Mouse (Mus musculus): ENCODE data around the gene Galns. TPM values are rescaled to one million over a fixed set of nuclear protein-coding genes. Genes with fewer than 3 reads are reported as not detected.

Gene Galns
- polyA plus RNA-seq, 1 experiment from 2014 or later, result 11.9 TPM

DNA sequence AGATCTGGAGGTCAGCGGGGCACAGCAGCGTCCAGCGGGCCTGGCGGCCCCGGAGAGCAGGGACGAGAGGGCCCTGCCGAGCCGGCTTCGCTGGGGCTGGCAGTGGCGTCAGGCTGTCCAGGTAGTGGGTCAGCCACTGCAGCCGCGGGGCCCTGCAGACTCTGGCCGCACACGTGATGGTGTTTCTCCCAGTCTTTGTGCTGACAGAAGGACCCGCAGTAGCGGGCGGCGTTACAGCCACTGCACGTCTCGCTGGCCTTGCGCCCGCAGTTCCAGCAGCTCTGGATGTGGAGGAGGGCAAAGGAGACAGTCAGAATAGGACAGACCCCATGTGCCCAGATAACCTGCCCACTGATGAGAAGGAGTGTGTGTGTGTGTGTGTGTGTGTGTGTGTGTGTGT is 19.4 kb upstream of the Galns start:
- WGBS, result 60% methylated on average over 22 of the region's 22 CpGs
- no peak overlapping the region for H3K4me3 ChIP-seq (replicated peaks)
- ATAC-seq (ENCODE audit: insufficient read depth, low FRiP score, low read depth), result no peak

DNA sequence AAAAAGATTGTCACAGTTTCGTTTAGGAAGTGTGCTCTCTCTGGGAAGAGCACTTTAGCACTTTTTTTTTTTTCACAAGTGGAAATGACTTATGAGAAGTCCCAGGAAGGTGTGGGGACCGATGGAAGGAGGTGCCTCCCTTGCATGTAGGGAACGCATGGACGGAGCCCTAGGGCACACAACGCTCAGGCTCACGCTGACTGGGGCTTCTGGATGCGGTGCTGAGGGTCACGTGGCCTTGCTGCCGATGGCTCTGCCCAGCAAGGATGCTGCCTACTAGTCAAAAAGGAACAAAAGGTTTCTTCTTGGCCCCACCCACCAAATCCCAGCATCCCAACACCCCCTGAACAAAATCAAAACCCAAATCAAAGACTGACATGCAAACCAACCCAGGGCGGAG is 18.1 kb upstream of the Galns start:
- Histone ChIP-seq H3K4me1 (no peaks in the 10 kb centered on the region), H3K27me3 (replicated peaks) (peaks cover 10% of the 10 kb centered on the region; the same call in 1 of the 2 replicates), H3K9ac (no peak overlapping the region), H3K36me3 (no peaks in the 10 kb centered on the region), H3K4me3 (replicated peaks) (no peak overlapping the region), H3K4me2 (no peak overlapping the region), H3K27ac (no peak overlapping the region), H3K9me3 (no peaks in the 10 kb centered on the region)
- 59% methylated on average over 10 of the region's 10 CpGs for WGBS
- no peak for ATAC-seq (ENCODE audit: insufficient read depth, low FRiP score, low read depth)

More for the DNA sequence above, 19.4 kb upstream of the Galns start:
- no peaks in the 10 kb centered on the region for H3K36me3 ChIP-seq
- no peaks in the 10 kb centered on the region for H3K9me3 ChIP-seq
- no peak overlapping the region for H3K27ac ChIP-seq
- peak overlapping the region; percentile 8; the same call in 1 of the 2 replicates for H3K4me2 ChIP-seq
- H3K9ac ChIP-seq, result no peak overlapping the region
- H3K4me1 ChIP-seq, result peaks cover 5% of the 10 kb centered on the region; the same call in 1 of the 2 replicates
- peaks cover 10% of the 10 kb centered on the region; the same call in 1 of the 2 replicates for H3K27me3 ChIP-seq (replicated peaks)

DNA sequence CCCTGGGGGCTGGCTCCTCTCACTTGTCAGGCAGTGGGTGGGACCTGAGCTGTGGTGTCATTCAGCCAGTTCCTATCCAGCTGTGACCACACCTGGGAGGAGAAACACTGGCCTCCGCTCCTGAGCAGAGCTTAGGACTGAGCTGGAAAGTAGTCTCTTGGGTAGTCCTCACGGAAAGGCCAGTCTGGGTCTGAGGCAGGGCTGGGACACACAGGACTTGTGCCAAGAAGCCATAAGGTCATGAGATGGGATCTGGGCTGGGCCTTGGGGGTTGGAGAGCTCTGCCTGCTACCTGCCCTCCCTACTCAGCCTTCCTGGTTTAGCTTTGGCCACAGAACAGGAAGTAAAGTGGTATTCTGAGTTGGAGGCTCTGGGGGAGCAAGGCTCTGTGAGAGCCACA is 15.6 kb upstream of the Galns start:
- no peak overlapping the region for H3K4me2 ChIP-seq
- no peaks in the 10 kb centered on the region for H3K4me1 ChIP-seq
- no peaks in the 10 kb centered on the region for H3K9me3 ChIP-seq
- WGBS, result 88% methylated on average over 2 of the region's 2 CpGs
- H3K4me3 ChIP-seq (replicated peaks), result no peak overlapping the region
- H3K27me3 ChIP-seq (replicated peaks), result peaks cover 10% of the 10 kb centered on the region; the same call in 1 of the 2 replicates
- peak; percentile 16; the same call in 1 of the 2 replicates for ATAC-seq (ENCODE audit: insufficient read depth, low FRiP score, low read depth)
- no peak overlapping the region for H3K27ac ChIP-seq
- H3K36me3 ChIP-seq, result no peaks in the 10 kb centered on the region
- H3K9ac ChIP-seq, result no peak overlapping the region

DNA sequence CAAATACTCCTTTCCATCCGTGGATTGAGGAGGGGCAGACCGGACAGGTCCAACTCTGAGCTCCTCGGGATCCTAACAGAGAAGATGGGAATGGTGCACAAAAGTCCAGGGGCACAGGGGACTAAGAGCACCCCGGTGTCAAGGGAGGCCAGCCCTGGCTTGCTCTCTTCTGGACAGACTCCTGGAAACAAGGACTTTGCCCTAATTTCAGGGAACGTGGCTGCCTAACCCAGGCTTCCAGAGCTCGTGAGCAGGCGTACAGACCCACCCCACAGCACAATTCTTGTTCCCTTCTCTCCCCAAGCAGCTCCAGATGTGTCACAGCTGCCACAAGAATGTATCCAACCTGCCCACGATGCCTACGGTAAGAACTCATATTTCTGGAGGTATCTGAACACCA is 14.5 kb upstream of the Galns start:
- H3K9ac ChIP-seq, result no peak overlapping the region
- 71% methylated on average over 9 of the region's 9 CpGs for WGBS
- ATAC-seq (ENCODE audit: insufficient read depth, low FRiP score, low read depth), result no peak
- no peak overlapping the region for H3K4me3 ChIP-seq (replicated peaks)
- no peaks in the 10 kb centered on the region for H3K9me3 ChIP-seq
- H3K27me3 ChIP-seq (replicated peaks), result peaks cover 10% of the 10 kb centered on the region; the same call in 1 of the 2 replicates
- no peak overlapping the region for H3K4me2 ChIP-seq
- no peaks in the 10 kb centered on the region for H3K36me3 ChIP-seq
- no peaks in the 10 kb centered on the region for H3K4me1 ChIP-seq
- H3K27ac ChIP-seq, result no peak overlapping the region

DNA sequence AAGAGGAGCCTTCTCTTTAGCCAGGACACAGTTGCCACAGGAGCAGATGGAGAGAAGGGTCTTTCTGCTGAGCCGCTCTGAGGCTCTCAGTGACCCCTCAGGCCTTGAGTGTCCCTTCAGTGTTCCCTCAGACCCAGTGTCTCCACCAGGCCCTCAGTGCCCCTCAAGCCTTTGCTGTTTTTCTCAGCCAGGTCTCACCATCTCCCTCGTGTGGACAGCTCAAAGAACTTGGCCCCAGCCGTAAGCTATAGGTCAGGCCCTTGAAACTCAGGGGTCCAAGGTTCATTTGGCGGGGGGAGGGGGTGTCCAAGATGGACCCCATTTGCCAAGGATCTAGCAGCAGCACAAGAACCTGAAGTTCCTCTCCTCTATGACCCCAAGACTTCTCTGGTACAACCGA is 13.4 kb upstream of the Galns start:
- ATAC-seq (ENCODE audit: insufficient read depth, low FRiP score, low read depth), result no peak
- no peak overlapping the region for H3K27ac ChIP-seq
- H3K9ac ChIP-seq, result no peak overlapping the region
- 70% methylated on average over 5 of the region's 5 CpGs for WGBS
- H3K27me3 ChIP-seq (replicated peaks), result 0 out of 2 replicates have a peak, but pooled peaks cover 3% of the 10 kb centered on the region
- no peaks in the 10 kb centered on the region for H3K4me1 ChIP-seq
- no peak overlapping the region for H3K4me2 ChIP-seq
- no peaks in the 10 kb centered on the region for H3K36me3 ChIP-seq
- no peaks in the 10 kb centered on the region for H3K9me3 ChIP-seq
- H3K4me3 ChIP-seq (replicated peaks), result no peak overlapping the region

DNA sequence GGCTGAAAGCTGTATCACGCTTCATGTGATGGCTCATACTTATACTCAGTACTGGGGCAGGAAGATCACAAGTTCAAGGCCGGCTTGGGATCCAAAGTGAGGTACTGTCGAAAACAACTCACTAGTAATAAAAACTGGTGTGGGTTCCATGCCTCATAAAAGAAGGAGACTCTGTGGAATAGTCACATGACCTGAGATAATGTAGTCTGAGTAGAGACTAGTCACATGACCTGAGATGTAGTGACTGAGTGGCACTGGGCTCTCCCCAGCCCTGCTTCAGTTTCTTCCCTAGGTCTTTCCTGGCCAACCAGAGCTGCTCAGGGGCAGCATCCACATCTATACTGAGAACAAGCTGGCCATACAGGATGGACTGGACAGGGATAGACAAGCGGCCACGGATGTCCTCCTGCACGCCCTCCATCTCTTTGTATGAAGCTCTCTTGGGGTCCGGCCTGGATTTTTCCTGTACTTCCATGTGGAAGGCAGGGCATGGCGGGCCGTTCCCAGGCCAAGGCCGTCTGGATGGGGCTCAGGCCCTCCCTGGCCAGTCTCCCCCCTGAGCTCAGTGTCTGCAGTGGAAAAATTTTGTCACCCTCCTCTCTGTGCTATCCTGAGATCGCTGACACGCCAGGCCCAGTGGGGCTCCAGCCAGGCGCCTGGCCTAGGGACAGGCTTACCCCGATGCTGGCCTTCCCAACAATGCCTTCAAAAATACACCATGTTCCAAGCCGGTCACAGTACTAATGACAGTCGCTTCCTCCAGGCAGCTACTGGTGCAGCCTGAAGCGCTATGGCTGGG is 12.8 kb upstream of the Galns start:
- Histone ChIP-seq H3K36me3 (no peaks in the 10 kb centered on the region), H3K27me3 (replicated peaks) (no peaks in the 10 kb centered on the region), H3K4me3 (replicated peaks) (no peak overlapping the region), H3K27ac (no peak overlapping the region), H3K9ac (no peak overlapping the region), H3K4me2 (no peak overlapping the region), H3K9me3 (no peaks in the 10 kb centered on the region), H3K4me1 (no peaks in the 10 kb centered on the region)
- ATAC-seq (ENCODE audit: insufficient read depth, low FRiP score, low read depth), result no peak
- 92% methylated on average over 17 of the region's 17 CpGs for WGBS

DNA sequence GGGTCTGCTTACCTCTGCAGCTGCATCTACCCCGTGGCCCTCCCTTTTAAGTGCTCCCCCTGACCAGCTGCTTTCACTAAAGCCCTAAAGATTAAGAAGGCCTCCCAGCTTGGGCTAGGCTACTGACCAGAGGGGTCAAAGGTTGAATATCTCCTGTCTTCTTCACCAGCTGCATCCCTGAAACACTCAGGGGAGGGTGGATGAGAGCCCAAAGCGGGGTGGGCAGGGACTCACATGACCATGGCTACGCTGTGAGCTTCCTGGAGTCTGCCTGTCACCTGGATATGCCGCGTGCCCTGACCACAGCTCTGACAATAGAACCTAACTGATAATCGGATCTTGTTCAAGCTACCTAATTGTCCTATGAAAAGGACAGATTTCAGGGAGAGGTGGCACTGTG is 11.5 kb upstream of the Galns start, which contains the start of gene Pabpn1l:
TSS of gene Pabpn1l (minus strand) at position 13 of the 400 bp plus-strand sequence.
- H3K36me3 ChIP-seq, result no peaks in the 10 kb centered on the region
- no peak within 1 kb of the TSS for H3K9ac ChIP-seq
- H3K27ac ChIP-seq, result no peak within 1 kb of the TSS
- H3K4me1 ChIP-seq, result peaks cover 4% of the 10 kb centered on the region
- ATAC-seq (ENCODE audit: insufficient read depth, low FRiP score, low read depth), result no peak
- H3K4me2 ChIP-seq, result no peak within 1 kb of the TSS
- no peaks in the 10 kb centered on the region for H3K9me3 ChIP-seq
- no peak within 1 kb of the TSS for H3K4me3 ChIP-seq (replicated peaks)
- 70% methylated on average over 6 of the region's 6 CpGs for WGBS
- no peaks in the 10 kb centered on the region for H3K27me3 ChIP-seq (replicated peaks)

DNA sequence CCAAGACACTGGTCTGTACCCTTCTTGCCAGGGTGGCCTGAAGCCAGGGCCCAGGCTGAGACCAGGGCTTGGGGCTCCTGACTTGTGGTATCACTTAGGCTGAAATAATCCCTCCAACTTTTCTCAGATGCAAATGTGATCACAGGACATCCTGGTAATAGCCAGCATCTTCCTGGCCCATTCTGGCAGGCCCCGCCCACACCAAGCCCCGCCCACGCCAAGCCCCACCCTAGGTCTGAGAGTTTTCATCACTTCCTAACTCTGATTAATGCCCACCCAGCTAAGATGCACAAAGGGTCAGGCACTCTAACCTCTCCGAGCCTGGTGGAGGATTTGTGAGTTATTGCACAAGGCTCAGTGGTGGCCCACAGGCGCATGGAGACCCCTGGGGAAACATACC is 9.2 kb upstream of the Galns start:
- Histone ChIP-seq H3K27ac (no peak overlapping the region), H3K4me2 (no peak overlapping the region), H3K27me3 (replicated peaks) (no peaks in the 10 kb centered on the region), H3K4me1 (peaks cover 15% of the 10 kb centered on the region), H3K4me3 (replicated peaks) (no peak overlapping the region), H3K9ac (no peak overlapping the region), H3K9me3 (no peaks in the 10 kb centered on the region), H3K36me3 (no peaks in the 10 kb centered on the region)
- WGBS, result 22% methylated on average over 5 of the region's 5 CpGs
- ATAC-seq (ENCODE audit: insufficient read depth, low FRiP score, low read depth), result no peak

DNA sequence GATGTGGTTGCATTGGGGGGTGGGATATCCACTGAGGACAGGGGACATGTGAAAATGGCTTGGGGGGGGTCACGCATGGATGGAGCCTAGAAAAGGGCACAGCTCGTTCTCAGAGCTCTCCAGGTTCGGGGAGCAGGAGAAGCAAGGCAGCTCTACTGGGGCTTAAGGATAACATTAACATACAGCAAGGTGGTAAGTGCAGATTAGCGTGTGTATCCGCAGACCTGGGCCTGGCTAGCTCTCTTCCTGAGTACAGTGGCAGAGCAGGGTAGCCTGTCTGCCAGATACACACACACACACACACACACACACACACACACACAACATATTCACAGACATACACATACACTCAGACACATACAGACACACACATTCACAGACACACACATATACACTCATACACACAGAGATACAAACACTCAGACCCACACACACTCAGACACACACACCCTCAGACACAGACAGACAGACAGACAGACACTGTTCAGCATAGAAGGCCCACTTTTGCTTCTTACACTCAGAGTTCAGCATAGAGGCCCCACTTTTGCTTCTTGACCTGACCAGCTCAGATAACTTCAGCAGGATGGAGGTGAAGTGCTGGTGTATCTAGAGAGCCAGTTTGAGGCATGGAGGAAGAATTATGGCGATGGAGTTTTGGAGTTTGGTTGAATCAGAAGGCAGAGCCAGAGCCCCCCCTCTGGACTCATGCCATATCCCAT is 7.6 kb upstream of the Galns start:
- H3K27ac ChIP-seq, result no peak overlapping the region
- ATAC-seq (ENCODE audit: insufficient read depth, low FRiP score, low read depth), result peak; percentile 68; the same call in 1 of the 2 replicates
- 75% methylated on average over 6 of the region's 6 CpGs for WGBS
- H3K9ac ChIP-seq, result no peak overlapping the region
- peaks cover 16% of the 10 kb centered on the region for H3K4me1 ChIP-seq
- no peaks in the 10 kb centered on the region for H3K27me3 ChIP-seq (replicated peaks)
- H3K4me3 ChIP-seq (replicated peaks), result no peak overlapping the region
- H3K4me2 ChIP-seq, result no peak overlapping the region
- H3K36me3 ChIP-seq, result no peaks in the 10 kb centered on the region
- no peaks in the 10 kb centered on the region for H3K9me3 ChIP-seq

DNA sequence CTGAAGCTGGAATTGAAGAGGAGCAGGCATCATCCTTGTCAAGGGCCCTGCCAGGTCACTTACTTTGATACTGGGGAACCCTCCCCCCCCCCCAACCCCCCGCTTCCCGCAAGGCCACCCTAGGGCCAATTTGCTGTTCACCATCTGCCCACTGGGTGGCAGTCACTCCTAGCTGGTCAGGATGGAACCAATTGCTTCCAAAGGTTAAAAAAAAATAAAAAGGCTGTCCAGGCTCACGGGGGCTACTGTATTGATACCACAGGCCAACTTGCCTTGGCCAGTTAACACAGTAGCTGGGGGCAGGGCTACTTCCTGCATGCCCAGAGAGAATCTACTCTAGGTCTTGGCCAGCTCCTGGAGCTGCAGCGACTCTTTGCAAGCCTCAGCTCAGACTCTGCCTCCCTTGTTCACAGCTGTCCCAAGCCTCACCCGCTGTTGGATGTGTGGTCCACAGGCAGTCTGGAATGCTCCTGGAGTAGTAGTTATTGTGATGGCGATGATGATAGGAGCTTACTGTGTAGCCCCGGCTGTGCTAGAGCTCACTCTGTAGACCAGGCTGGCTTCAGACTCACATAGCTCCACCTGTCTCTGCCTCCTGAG is 6.8 kb upstream of the Galns start:
- Histone ChIP-seq H3K27ac (no peak overlapping the region), H3K36me3 (no peaks in the 10 kb centered on the region), H3K4me2 (no peak overlapping the region), H3K9ac (no peak overlapping the region), H3K4me1 (peaks cover 16% of the 10 kb centered on the region), H3K9me3 (no peaks in the 10 kb centered on the region), H3K4me3 (replicated peaks) (no peak overlapping the region), H3K27me3 (replicated peaks) (no peaks in the 10 kb centered on the region)
- WGBS, result 37% methylated on average over 5 of the region's 7 CpGs
- no peak for ATAC-seq (ENCODE audit: insufficient read depth, low FRiP score, low read depth)

DNA sequence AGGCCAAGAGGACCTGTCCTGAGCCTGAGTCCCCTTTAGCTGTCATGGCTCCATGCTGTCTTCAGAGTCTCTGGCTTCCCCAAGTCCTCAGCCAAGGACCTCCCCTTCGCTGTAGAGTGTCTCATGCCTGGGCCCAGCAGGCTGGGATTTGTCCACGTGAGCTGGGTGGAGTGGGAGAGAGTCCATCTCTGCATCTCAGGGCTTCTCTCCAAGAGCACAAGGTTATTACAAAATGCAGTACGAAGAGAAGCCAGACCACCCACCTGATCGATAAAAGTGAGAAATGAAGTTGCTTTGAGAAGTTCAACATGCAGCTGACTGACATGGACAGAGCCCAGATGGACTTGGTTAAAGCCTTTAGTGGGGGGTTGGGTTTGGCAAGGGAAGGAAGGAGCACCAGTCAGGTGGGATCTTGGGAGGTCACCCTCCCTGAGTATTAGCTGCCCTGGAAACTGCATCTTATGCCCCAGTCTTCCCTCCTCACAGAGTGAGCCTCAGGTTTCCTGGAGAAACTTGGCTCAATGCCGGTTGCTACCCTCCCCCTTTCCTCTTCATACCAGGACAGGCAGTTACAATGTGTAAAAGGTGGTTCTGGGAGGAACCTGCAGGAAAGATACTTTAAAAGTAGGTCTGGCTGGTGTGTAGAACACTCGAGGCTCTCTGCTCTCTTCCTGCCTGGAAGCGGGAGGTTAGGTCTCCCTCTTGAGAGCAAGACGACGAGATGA is 5.1 kb upstream of the Galns start:
- Histone ChIP-seq H3K4me2 (no peak overlapping the region), H3K27me3 (replicated peaks) (no peaks in the 10 kb centered on the region), H3K9ac (no peak overlapping the region), H3K9me3 (no peaks in the 10 kb centered on the region), H3K4me3 (replicated peaks) (no peak overlapping the region), H3K4me1 (peaks cover 24% of the 10 kb centered on the region), H3K36me3 (no peaks in the 10 kb centered on the region), H3K27ac (0 out of 2 replicates have a peak overlapping the region, but pooled peaks have one; percentile 33)
- 55% methylated on average over 9 of the region's 9 CpGs for WGBS
- no peak for ATAC-seq (ENCODE audit: insufficient read depth, low FRiP score, low read depth)

Data from stomach, embryonic 15.5 days (tissue).